Mouse (Mus musculus): Measurements from ENCODE around the gene Zfp462. TPM values are rescaled to one million over a fixed set of nuclear protein-coding genes. Genes with fewer than 3 reads are reported as not detected.
A peak's percentile ranks its signal among the peaks of the same experiment; 100 is the strongest.

Zfp462 gene
- total RNA-seq, 1 experiment from 2014 or later: 1.3 TPM

GRCm38 (mm10) chr4:55057666-55058455 lies 113.0 kb downstream of the Zfp462 start:
- no peak for ATAC-seq (replicated peaks in 1 of 2; ENCODE audit: insufficient read depth in 1 of 2, low FRiP score in 2 of 2, low TSS enrichment in 1 of 2, low read depth in 1 of 2, poor library complexity in 2 of 2, severe bottlenecking in 2 of 2)

GRCm38 (mm10) chr4:55058901-55059300 lies 114.1 kb downstream of the Zfp462 start:
- ATAC-seq (replicated peaks in 1 of 2; ENCODE audit: insufficient read depth in 1 of 2, low FRiP score in 2 of 2, low TSS enrichment in 1 of 2, low read depth in 1 of 2, poor library complexity in 2 of 2, severe bottlenecking in 2 of 2): no peak

GRCm38 (mm10) chr4:55066341-55067170 lies 121.7 kb downstream of the Zfp462 start:
- no peak for ATAC-seq (replicated peaks in 1 of 2; ENCODE audit: insufficient read depth in 1 of 2, low FRiP score in 2 of 2, low TSS enrichment in 1 of 2, low read depth in 1 of 2, poor library complexity in 2 of 2, severe bottlenecking in 2 of 2)

DNA sequence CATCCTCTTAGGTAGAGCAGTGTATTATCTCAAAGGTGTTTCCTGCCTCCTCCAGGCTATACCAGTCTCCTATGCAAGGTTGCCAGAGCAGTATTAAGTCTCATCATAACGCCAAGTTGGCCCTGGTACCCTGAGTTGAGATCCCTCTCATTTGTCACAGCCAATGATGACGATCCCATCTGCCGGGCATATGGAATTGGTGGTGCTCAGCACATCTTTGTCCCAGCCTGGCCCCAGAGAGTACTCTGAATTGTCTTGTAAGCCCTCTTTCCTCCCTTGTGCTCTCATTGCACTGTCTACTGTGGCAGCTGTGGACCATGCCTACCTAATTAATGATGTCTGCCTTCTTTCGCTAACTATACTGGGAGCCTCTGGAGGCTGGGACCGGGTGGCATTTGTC lies 126.7 kb downstream of the Zfp462 start:
- no peak for ATAC-seq (replicated peaks in 1 of 2; ENCODE audit: insufficient read depth in 1 of 2, low FRiP score in 2 of 2, low TSS enrichment in 1 of 2, low read depth in 1 of 2, poor library complexity in 2 of 2, severe bottlenecking in 2 of 2)

GRCm38 (mm10) chr4:55077133-55077889 lies 132.5 kb downstream of the Zfp462 start:
- ATAC-seq (replicated peaks in 1 of 2; ENCODE audit: insufficient read depth in 1 of 2, low FRiP score in 2 of 2, low TSS enrichment in 1 of 2, low read depth in 1 of 2, poor library complexity in 2 of 2, severe bottlenecking in 2 of 2): no peak

DNA sequence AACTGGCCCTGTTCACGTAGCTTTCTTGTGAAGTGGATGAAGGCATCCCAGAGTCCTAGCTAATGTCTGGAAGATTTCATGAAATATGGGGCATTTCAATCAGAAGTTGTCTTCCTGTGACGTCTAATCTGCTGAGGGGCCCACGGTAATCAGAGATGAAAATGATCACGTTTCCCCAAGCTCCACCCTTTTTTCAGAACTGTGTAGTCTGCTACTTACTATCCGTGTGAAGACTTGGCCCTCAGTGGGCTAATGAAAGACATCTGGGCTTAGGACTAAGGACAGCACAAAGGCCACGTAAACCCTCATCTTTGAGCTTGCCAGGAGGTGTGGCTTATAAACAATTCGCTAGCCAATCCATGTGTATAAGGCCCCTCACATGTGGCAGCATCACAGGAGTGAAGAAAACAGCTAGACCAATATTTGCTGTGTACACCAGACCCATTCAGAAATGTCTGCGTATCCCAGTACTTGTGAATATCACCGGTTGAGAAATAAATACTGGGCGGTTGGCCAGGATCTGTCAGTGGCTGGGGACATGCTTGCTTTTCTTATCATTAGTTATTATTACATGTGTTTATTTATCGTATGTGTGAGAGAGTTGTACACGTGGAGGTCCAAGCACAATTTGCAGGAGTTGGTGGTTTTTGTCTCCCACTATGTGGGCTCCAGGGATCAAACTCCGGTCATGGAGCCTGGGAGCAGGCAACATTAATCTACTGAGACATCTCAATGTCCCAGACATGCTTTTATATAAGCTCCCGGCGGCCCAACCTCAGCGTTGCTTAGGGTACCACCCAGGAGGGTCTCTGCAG lies 133.3 kb downstream of the Zfp462 start:
- ATAC-seq (replicated peaks in 1 of 2; ENCODE audit: insufficient read depth in 1 of 2, low FRiP score in 2 of 2, low TSS enrichment in 1 of 2, low read depth in 1 of 2, poor library complexity in 2 of 2, severe bottlenecking in 2 of 2): no peak; a peak in 1 of 4 replicates

- ATAC-seq (replicated peaks in 1 of 2; ENCODE audit: insufficient read depth in 1 of 2, low FRiP score in 2 of 2, low TSS enrichment in 1 of 2, low read depth in 1 of 2, poor library complexity in 2 of 2, severe bottlenecking in 2 of 2): no peak
These were observed 134.2 kb downstream of the Zfp462 start for GRCm38 (mm10) chr4:55079056-55079455.

- no peak for ATAC-seq (replicated peaks in 1 of 2; ENCODE audit: insufficient read depth in 1 of 2, low FRiP score in 2 of 2, low TSS enrichment in 1 of 2, low read depth in 1 of 2, poor library complexity in 2 of 2, severe bottlenecking in 2 of 2)
These were observed 139.3 kb downstream of the Zfp462 start for GRCm38 (mm10) chr4:55084080-55084688.

DNA sequence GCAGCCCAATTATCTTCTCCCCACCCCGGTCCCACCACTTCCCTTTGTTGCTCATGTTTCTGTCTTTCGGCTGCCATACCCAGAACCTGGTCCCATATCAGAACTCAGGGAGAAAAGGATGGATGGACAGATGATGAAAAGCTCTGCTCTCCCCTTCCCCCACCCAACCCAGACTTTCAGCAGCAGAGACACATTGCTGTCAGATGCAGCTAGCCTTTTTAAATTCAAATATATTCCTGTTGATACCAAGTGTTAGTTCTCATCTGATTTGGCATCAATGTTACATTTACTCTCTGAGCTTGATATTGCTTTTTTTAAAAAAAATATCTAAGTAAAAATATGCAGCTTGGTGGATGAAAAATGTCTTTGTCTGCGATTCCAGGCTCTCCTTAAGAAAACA lies 143.3 kb downstream of the Zfp462 start:
- ATAC-seq (replicated peaks in 1 of 2; ENCODE audit: insufficient read depth in 1 of 2, low FRiP score in 2 of 2, low TSS enrichment in 1 of 2, low read depth in 1 of 2, poor library complexity in 2 of 2, severe bottlenecking in 2 of 2): no peak

DNA sequence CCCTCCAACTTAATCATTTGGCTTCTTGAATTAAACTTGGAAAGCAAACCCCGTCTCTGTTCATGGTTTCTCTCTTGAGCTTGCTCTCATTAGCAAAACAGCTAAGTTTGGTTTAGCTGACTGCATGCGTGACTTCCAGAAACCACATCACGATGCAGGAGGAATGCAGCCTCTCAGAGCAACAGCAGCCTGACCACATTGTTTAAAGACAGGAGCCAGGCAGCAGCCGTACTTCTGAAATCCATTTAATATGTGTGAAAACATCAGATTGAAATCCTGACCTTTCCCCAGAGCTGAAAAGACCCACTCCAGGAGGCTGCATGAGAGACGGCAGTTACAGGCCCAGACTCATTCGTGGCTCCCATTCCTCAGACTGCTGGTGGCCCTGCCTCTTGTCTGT lies 144.1 kb downstream of the Zfp462 start:
- no peak for ATAC-seq (replicated peaks in 1 of 2; ENCODE audit: insufficient read depth in 1 of 2, low FRiP score in 2 of 2, low TSS enrichment in 1 of 2, low read depth in 1 of 2, poor library complexity in 2 of 2, severe bottlenecking in 2 of 2)

DNA sequence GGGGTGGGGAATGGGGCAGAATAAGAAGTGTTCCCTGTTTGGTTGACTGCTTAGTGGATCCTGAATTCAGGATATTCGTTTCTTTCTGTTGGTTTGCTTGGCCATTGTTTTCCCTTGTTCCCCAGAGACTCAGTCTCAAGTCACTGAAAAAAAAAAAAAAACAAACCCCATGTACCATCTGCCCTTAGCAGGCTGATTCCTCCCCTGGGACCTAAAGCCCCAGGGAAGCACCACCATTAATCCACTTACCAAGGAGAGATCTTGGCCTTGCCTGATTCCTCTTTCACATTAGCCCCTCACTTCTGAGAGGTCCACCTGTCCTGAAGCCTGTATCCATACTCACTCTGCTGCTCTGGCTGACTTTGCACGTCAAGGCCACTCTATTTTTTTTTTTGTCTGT lies 152.3 kb downstream of the Zfp462 start:
- no peak for ATAC-seq (replicated peaks in 1 of 2; ENCODE audit: insufficient read depth in 1 of 2, low FRiP score in 2 of 2, low TSS enrichment in 1 of 2, low read depth in 1 of 2, poor library complexity in 2 of 2, severe bottlenecking in 2 of 2)

- peak in 1 of 2 experiments; percentile 7; a peak in 1 of 4 replicates for ATAC-seq (replicated peaks in 1 of 2; ENCODE audit: insufficient read depth in 1 of 2, low FRiP score in 2 of 2, low TSS enrichment in 1 of 2, low read depth in 1 of 2, poor library complexity in 2 of 2, severe bottlenecking in 2 of 2)
These were observed 153.5 kb downstream of the Zfp462 start for GRCm38 (mm10) chr4:55098366-55098765.

DNA sequence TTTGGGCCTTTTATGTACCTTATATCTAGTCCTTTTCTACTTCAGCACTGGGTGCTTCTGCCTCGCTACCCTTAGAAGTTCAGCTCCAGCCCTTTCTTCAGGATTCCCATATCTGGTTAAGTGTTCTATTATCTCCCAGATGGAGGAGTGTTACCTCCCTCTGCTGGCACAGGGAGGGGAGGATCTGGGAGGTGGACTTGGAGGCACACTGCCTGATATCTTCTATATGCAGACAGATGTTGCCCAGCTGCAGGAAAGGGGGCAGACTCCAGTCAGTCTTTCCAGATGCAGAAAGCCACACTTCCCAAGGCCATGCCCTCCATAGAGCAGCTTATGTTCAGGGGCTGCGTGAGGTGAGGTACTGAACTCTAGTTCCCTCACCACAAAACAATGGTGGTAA lies 156.0 kb downstream of the Zfp462 start:
- no peak for ATAC-seq (replicated peaks in 1 of 2; ENCODE audit: insufficient read depth in 1 of 2, low FRiP score in 2 of 2, low TSS enrichment in 1 of 2, low read depth in 1 of 2, poor library complexity in 2 of 2, severe bottlenecking in 2 of 2)

DNA sequence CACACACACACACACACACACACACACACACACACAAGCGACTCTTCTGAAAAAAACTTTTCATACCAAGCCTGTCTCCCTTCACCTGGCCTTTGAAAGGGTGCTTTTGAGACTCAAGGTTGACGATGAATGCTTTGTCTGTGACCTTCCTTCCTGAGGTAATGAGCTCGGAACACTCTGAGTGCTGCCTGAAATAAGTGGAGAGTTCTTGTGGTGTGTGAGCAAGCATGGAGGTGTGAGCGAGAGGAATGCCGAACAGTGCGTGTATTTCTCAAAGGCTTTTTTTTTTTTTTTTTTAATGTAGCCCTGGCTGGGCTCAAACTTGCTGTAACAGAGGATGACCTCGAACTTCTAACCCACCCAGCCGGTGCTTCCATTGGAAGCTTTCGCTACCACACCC lies 156.8 kb downstream of the Zfp462 start:
- no peak for ATAC-seq (replicated peaks in 1 of 2; ENCODE audit: insufficient read depth in 1 of 2, low FRiP score in 2 of 2, low TSS enrichment in 1 of 2, low read depth in 1 of 2, poor library complexity in 2 of 2, severe bottlenecking in 2 of 2)

- no peak for ATAC-seq (replicated peaks in 1 of 2; ENCODE audit: insufficient read depth in 1 of 2, low FRiP score in 2 of 2, low TSS enrichment in 1 of 2, low read depth in 1 of 2, poor library complexity in 2 of 2, severe bottlenecking in 2 of 2)
These were observed 157.5 kb downstream of the Zfp462 start for GRCm38 (mm10) chr4:55102382-55102781.

DNA sequence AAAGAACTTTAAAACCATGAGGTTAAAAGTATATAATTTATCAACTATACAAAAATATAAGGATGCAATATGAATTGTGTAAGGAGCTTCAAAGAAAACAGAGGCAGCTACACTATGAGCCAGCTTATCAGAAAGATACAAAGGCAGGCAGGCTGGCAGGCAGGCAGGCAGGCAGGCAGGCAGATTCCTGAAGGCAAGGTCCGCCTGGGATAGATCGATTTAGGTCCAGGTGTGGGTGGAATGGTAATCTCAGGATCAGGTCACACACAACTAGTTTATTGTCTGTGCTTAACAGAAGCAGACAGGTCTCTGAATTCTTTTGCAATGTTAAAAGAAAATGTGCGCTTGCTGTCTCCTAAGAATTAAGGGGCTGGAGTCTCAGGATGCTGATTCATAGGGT lies 158.7 kb downstream of the Zfp462 start:
- no peak for ATAC-seq (replicated peaks in 1 of 2; ENCODE audit: insufficient read depth in 1 of 2, low FRiP score in 2 of 2, low TSS enrichment in 1 of 2, low read depth in 1 of 2, poor library complexity in 2 of 2, severe bottlenecking in 2 of 2)

Data from hematopoietic stem cell, adult 5-6 weeks (primary cell).